Mouse (Mus musculus): ENCODE data around the gene Shisa3. TPM values are rescaled to one million over a fixed set of nuclear protein-coding genes. Genes with fewer than 3 reads are reported as not detected.

The Shisa3 gene
- polyA plus RNA-seq, 1 experiment from 2014 or later = 0.31 TPM

- no peaks in the 10 kb centered on the region for H3K9me3 ChIP-seq (ENCODE audit: low read length)
- TF ChIP-seq EP300 (IDR thresholded peaks at IDR 0.05; ENCODE audit: low read depth) (no peak), CTCF (IDR thresholded peaks at IDR 0.05; ENCODE audit: low read depth) (no peak)
- H3K4me3 ChIP-seq (ENCODE audit: low read depth, low read length) = no peak overlapping the region
- H3K9ac ChIP-seq (replicated peaks) = no peak overlapping the region
- 84% methylated on average over 5 of the region's 5 CpGs for WGBS (ENCODE audit: insufficient replicate concordance)
- ATAC-seq (no peak), DNase-seq (no peak)
- H3K4me1 ChIP-seq (ENCODE audit: insufficient read depth) = no peaks in the 10 kb centered on the region
- H3K27me3 ChIP-seq (ENCODE audit: insufficient read depth, low read length) = no peaks in the 10 kb centered on the region
- no peak overlapping the region for H3K4me2 ChIP-seq (ENCODE audit: low read depth, low read length)
- H3K36me3 ChIP-seq (replicated peaks; ENCODE audit: insufficient read depth, low read length) = peaks cover 16% of the 10 kb centered on the region
- H3K27ac ChIP-seq (ENCODE audit: low read depth) = no peak overlapping the region
These were observed 36.0 kb downstream of the Shisa3 start for GRCm38 (mm10) chr5:67643537-67644255.

GRCm38 (mm10) chr5:67646756-67647529 lies 39.3 kb downstream of the Shisa3 start:
- 88% methylated on average over 20 of the region's 20 CpGs for WGBS (ENCODE audit: insufficient replicate concordance)
- no peak overlapping the region for H3K9ac ChIP-seq (replicated peaks)
- no peaks in the 10 kb centered on the region for H3K4me1 ChIP-seq (ENCODE audit: insufficient read depth)
- H3K9me3 ChIP-seq (ENCODE audit: low read length) = no peaks in the 10 kb centered on the region
- no peak overlapping the region for H3K4me3 ChIP-seq (ENCODE audit: low read depth, low read length)
- H3K36me3 ChIP-seq (replicated peaks; ENCODE audit: insufficient read depth, low read length) = peaks cover 19% of the 10 kb centered on the region
- H3K4me2 ChIP-seq (ENCODE audit: low read depth, low read length) = no peak overlapping the region
- H3K27ac ChIP-seq (ENCODE audit: low read depth) = no peak overlapping the region
- no peak for ATAC-seq
- H3K27me3 ChIP-seq (ENCODE audit: insufficient read depth, low read length) = no peaks in the 10 kb centered on the region
- DNase-seq = no peak
- TF ChIP-seq EP300 (IDR thresholded peaks at IDR 0.05; ENCODE audit: low read depth) = no peak
- TF ChIP-seq CTCF (IDR thresholded peaks at IDR 0.05; ENCODE audit: low read depth) = no peak

- DNase-seq (peak; percentile 19), ATAC-seq (no peak)
- peak; percentile 46 for TF ChIP-seq CTCF (IDR thresholded peaks at IDR 0.05; ENCODE audit: low read depth)
- no peak for TF ChIP-seq EP300 (IDR thresholded peaks at IDR 0.05; ENCODE audit: low read depth)
- H3K4me3 ChIP-seq (ENCODE audit: low read depth, low read length) = no peak overlapping the region
- 86% methylated on average over 21 of the region's 21 CpGs for WGBS (ENCODE audit: insufficient replicate concordance)
- no peak overlapping the region for H3K9ac ChIP-seq (replicated peaks)
- peaks cover 19% of the 10 kb centered on the region for H3K36me3 ChIP-seq (replicated peaks; ENCODE audit: insufficient read depth, low read length)
- no peaks in the 10 kb centered on the region for H3K27me3 ChIP-seq (ENCODE audit: insufficient read depth, low read length)
- H3K9me3 ChIP-seq (ENCODE audit: low read length) = no peaks in the 10 kb centered on the region
- H3K4me1 ChIP-seq (ENCODE audit: insufficient read depth) = no peaks in the 10 kb centered on the region
- H3K27ac ChIP-seq (ENCODE audit: low read depth) = no peak overlapping the region
- no peak overlapping the region for H3K4me2 ChIP-seq (ENCODE audit: low read depth, low read length)
These were observed 39.9 kb downstream of the Shisa3 start for GRCm38 (mm10) chr5:67647568-67647967.

GRCm38 (mm10) chr5:67649156-67649555 lies 41.5 kb downstream of the Shisa3 start:
- Histone ChIP-seq H3K4me1 (ENCODE audit: insufficient read depth) (no peaks in the 10 kb centered on the region), H3K27me3 (ENCODE audit: insufficient read depth, low read length) (no peaks in the 10 kb centered on the region), H3K9me3 (ENCODE audit: low read length) (no peaks in the 10 kb centered on the region), H3K4me3 (ENCODE audit: low read depth, low read length) (no peak overlapping the region), H3K9ac (replicated peaks) (no peak overlapping the region), H3K4me2 (ENCODE audit: low read depth, low read length) (no peak overlapping the region), H3K27ac (ENCODE audit: low read depth) (no peak overlapping the region), H3K36me3 (replicated peaks; ENCODE audit: insufficient read depth, low read length) (peaks cover 17% of the 10 kb centered on the region)
- 82% methylated on average over 4 of the region's 4 CpGs for WGBS (ENCODE audit: insufficient replicate concordance)
- DNase-seq = no peak
- no peak for TF ChIP-seq EP300 (IDR thresholded peaks at IDR 0.05; ENCODE audit: low read depth)
- TF ChIP-seq CTCF (IDR thresholded peaks at IDR 0.05; ENCODE audit: low read depth) = no peak
- no peak for ATAC-seq

- Histone ChIP-seq H3K9ac (replicated peaks) (no peak overlapping the region), H3K4me2 (ENCODE audit: low read depth, low read length) (no peak overlapping the region), H3K27ac (ENCODE audit: low read depth) (no peak overlapping the region), H3K4me3 (ENCODE audit: low read depth, low read length) (no peak overlapping the region), H3K36me3 (replicated peaks; ENCODE audit: insufficient read depth, low read length) (peaks cover 17% of the 10 kb centered on the region), H3K9me3 (ENCODE audit: low read length) (no peaks in the 10 kb centered on the region), H3K27me3 (ENCODE audit: insufficient read depth, low read length) (no peaks in the 10 kb centered on the region), H3K4me1 (ENCODE audit: insufficient read depth) (no peaks in the 10 kb centered on the region)
- DNase-seq = no peak
- TF ChIP-seq CTCF (IDR thresholded peaks at IDR 0.05; ENCODE audit: low read depth) (no peak), EP300 (IDR thresholded peaks at IDR 0.05; ENCODE audit: low read depth) (no peak)
- WGBS (ENCODE audit: insufficient replicate concordance) = 91% methylated on average over 5 of the region's 5 CpGs
- ATAC-seq = no peak
These were observed 42.3 kb downstream of the Shisa3 start for GRCm38 (mm10) chr5:67650021-67650420.

- no peak for TF ChIP-seq EP300 (IDR thresholded peaks at IDR 0.05; ENCODE audit: low read depth)
- no peak for TF ChIP-seq CTCF (IDR thresholded peaks at IDR 0.05; ENCODE audit: low read depth)
- Histone ChIP-seq H3K27me3 (ENCODE audit: insufficient read depth, low read length) (no peaks in the 10 kb centered on the region), H3K4me1 (ENCODE audit: insufficient read depth) (no peaks in the 10 kb centered on the region), H3K9me3 (ENCODE audit: low read length) (no peaks in the 10 kb centered on the region), H3K4me2 (ENCODE audit: low read depth, low read length) (no peak overlapping the region), H3K4me3 (ENCODE audit: low read depth, low read length) (no peak overlapping the region), H3K36me3 (replicated peaks; ENCODE audit: insufficient read depth, low read length) (peaks cover 16% of the 10 kb centered on the region), H3K27ac (ENCODE audit: low read depth) (no peak overlapping the region), H3K9ac (replicated peaks) (no peak overlapping the region)
- 89% methylated on average over 4 of the region's 4 CpGs for WGBS (ENCODE audit: insufficient replicate concordance)
- DNase-seq (no peak), ATAC-seq (no peak)
These were observed 44.8 kb downstream of the Shisa3 start for GRCm38 (mm10) chr5:67652468-67652867.
